Mouse (Mus musculus) macrophage (primary cell): Measurements from ENCODE around the gene Msx2. TPM values are rescaled to one million over a fixed set of nuclear protein-coding genes. Genes with fewer than 3 reads are reported as not detected.

Source experiments
- H3K27ac ChIP-seq: fragments of 350-480 bp; formaldehyde crosslinking; 2 replicates; pipeline ENCODE4 v1.9.0; 2021
- H3K36me3 ChIP-seq: fragments of 350-480 bp; formaldehyde crosslinking; 2 replicates; pipeline ENCODE4 v1.9.0; 2021; ENCODE audit errors: inconsistent target
- H3K4me3 ChIP-seq: fragments of 350-480 bp; formaldehyde crosslinking; 2 replicates; pipeline ENCODE4 v1.9.0; 2021; ENCODE audit errors: inconsistent target
- H3K79me2 ChIP-seq: fragments of 350-480 bp; formaldehyde crosslinking; 2 replicates; pipeline ENCODE4 v1.9.0; 2021; ENCODE audit errors: inconsistent target
- WGBS: methylation state at CpG from one replicate; pipeline ENCODE4 v1.1.7; 2026; ENCODE audit warnings: inconsistent platforms; ENCODE audit not compliant: missing documents; 5-methylcytosine and 5-hydroxymethylcytosine counted together
- polyA plus RNA-seq: library from polyadenylated mRNA; stranded (reverse); fragments of 250-400 nt; gene quantifications from 3 replicates; pipeline ENCODE4 v1.2.4, GENCODE M21; 2018; ENCODE audit warnings: inconsistent platforms
- total RNA-seq, 78 experiments: library from RNA; depleted of rRNA; stranded (reverse); fragments of 250-400 nt; gene quantifications; 1 replicate in 9 of 78; 2 replicates in 24 of 78; 3 replicates in 43 of 78; 4 replicates in 2 of 78; pipeline ENCODE4 v1.2.4; 2018; ENCODE audit warnings: inconsistent platforms in 56 of 78

Gene Msx2
- total RNA-seq (2018; cell fraction: chromatin; rRNA removed), result under 1 TPM in 1 of 26 experiments, not detected in 25; 0.25 TPM
- total RNA-seq (2018; cell fraction: cytosol; rRNA removed), result not detected
- not detected for total RNA-seq (2018; cell fraction: nucleus; rRNA removed)
- not detected in 3 replicates for polyA plus RNA-seq

DNA sequence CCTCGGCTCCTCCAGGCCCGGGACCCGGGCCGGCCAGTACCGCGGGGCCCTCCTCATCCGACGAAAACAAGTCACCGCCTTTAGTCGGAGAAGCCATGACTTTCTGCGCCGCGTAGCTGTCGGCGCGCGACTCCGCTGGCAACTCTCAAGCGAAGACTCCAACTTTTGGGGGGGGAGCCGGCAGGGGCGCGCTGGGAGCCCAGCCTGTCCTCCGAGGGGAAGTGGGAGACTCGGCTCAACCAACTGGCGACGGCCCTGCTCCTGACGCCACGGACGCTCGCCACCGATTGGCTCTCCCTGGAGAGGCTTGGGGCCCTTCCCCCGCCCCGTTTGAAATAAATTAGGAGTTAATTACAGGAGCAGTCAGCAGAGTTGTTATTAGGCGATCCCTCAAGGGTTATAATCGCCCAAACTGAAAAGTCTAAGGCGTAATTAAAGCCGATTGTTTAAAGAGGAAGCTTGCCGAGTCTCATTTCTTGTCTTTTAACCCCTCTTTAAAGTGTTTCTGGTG, at the start of gene Msx2:
Gene Msx2 (minus strand): TSS at position 461 of the 511 bp plus-strand sequence.
- Histone ChIP-seq H3K4me3 (no peak within 1 kb of the TSS), H3K79me2 (no peaks in the 10 kb centered on the region), H3K27ac (no peak within 1 kb of the TSS), H3K36me3 (no peaks in the 10 kb centered on the region)
- 2% methylated on average over 38 of the region's 38 CpGs for WGBS

- H3K36me3 ChIP-seq, result no peaks in the 10 kb centered on the region
- H3K79me2 ChIP-seq, result no peaks in the 10 kb centered on the region
- 39% methylated on average over 3 of the region's 3 CpGs for WGBS
- no peak overlapping the region for H3K27ac ChIP-seq
- no peak overlapping the region for H3K4me3 ChIP-seq
Measured at GRCm38 (mm10) chr13:53521468-53521867, 48.6 kb upstream of the Msx2 start.

- no peak overlapping the region for H3K27ac ChIP-seq
- H3K4me3 ChIP-seq, result no peak overlapping the region
- 80% methylated on average over 12 of the region's 12 CpGs for WGBS
- no peaks in the 10 kb centered on the region for H3K79me2 ChIP-seq
- H3K36me3 ChIP-seq, result no peaks in the 10 kb centered on the region
Measured at GRCm38 (mm10) chr13:53520343-53520937, 47.6 kb upstream of the Msx2 start.

DNA sequence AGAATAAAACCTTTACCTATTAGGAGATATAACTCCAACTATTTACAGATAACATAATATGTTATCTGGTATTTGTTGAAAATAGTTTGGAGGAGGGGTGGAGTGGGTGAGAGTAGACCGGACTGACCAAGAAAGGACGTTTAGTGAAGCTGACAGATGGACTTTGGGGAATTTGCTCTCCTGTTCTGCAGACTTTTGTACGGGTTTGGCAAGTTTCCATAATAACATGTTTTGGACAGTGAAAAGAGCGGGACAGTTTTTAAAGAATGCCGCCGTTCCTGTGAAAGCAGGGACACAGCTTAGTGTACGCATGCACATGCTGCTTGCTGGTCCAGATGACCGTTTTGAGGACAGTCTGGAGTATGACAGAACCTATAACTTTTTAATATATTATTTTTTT, 46.9 kb upstream of the Msx2 start:
- Histone ChIP-seq H3K27ac (no peak overlapping the region), H3K79me2 (no peaks in the 10 kb centered on the region), H3K36me3 (no peaks in the 10 kb centered on the region), H3K4me3 (no peak overlapping the region)
- 89% methylated on average over 8 of the region's 8 CpGs for WGBS

DNA sequence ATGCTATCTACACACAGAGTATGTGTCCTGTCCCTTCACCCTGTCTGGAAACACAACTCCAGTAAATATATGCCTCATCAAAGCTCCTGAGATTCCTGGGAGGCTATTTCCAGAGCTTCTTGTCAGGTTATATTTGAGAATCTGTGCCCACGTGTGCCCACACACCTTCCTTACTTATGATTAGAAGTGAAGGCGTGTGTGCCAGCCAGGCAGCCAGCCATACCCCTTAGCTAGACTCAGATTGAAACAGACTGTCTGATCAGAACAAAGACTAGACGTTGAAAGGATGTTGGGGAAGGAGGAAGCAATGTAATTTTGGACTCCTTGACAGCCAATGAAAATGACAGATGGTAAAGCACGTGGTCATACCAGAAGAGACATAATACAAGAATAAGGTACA, 45.4 kb upstream of the Msx2 start:
- no peaks in the 10 kb centered on the region for H3K79me2 ChIP-seq
- WGBS, result 73% methylated on average over 4 of the region's 4 CpGs
- no peak overlapping the region for H3K27ac ChIP-seq
- no peaks in the 10 kb centered on the region for H3K36me3 ChIP-seq
- no peak overlapping the region for H3K4me3 ChIP-seq

- Histone ChIP-seq H3K79me2 (no peaks in the 10 kb centered on the region), H3K4me3 (no peak overlapping the region), H3K36me3 (no peaks in the 10 kb centered on the region), H3K27ac (no peak overlapping the region)
Measured at GRCm38 (mm10) chr13:53514574-53514973, 41.7 kb upstream of the Msx2 start.

GRCm38 (mm10) chr13:53511366-53511765, 38.5 kb upstream of the Msx2 start:
- Histone ChIP-seq H3K79me2 (no peaks in the 10 kb centered on the region), H3K27ac (no peak overlapping the region), H3K4me3 (no peak overlapping the region), H3K36me3 (no peaks in the 10 kb centered on the region)
- WGBS, result 69% methylated on average over 2 of the region's 2 CpGs

GRCm38 (mm10) chr13:53502406-53502805, 29.5 kb upstream of the Msx2 start:
- WGBS, result 48% methylated on average over 6 of the region's 6 CpGs
- H3K79me2 ChIP-seq, result no peaks in the 10 kb centered on the region
- no peaks in the 10 kb centered on the region for H3K36me3 ChIP-seq
- no peak overlapping the region for H3K4me3 ChIP-seq
- no peak overlapping the region for H3K27ac ChIP-seq

GRCm38 (mm10) chr13:53501561-53502253, 28.8 kb upstream of the Msx2 start:
- 51% methylated on average over 9 of the region's 10 CpGs for WGBS
- Histone ChIP-seq H3K79me2 (no peaks in the 10 kb centered on the region), H3K4me3 (no peak overlapping the region), H3K36me3 (no peaks in the 10 kb centered on the region), H3K27ac (no peak overlapping the region)

- WGBS, result 54% methylated on average over 3 of the region's 3 CpGs
- no peak overlapping the region for H3K27ac ChIP-seq
- no peaks in the 10 kb centered on the region for H3K79me2 ChIP-seq
- no peak overlapping the region for H3K4me3 ChIP-seq
- H3K36me3 ChIP-seq, result no peaks in the 10 kb centered on the region
Measured at GRCm38 (mm10) chr13:53501057-53501456, 28.2 kb upstream of the Msx2 start.

- 74% methylated on average over 4 of the region's 4 CpGs for whole genome bisulfite sequencing
Measured at GRCm38 (mm10) chr13:53486512-53486911, 13.6 kb upstream of the Msx2 start.

DNA sequence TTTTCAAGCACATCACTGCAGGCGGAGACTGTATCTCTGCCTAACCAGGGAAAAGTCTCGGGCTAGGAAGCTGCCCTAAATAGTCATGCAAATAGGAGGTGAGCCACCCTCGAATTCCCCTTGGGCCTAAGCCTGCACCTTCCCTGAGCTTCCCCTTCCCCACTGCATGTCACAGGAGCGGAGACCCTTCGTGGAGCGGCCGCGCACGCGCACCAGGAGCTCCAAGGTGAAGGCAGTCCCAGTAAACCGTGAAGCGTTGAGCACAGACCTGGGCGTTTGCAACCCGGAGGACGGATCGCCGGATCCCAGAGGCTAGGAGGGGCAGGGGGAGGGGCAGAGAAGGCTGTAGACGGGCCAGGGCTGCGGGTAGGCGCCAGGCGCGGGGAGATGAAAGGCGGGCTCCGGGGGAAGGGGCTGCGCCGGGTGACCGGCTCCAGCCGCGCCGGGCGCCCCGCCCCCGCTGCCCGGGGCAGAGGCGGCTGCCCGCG, 2.9 kb upstream of the Msx2 start:
- Histone ChIP-seq H3K79me2 (no peaks in the 10 kb centered on the region), H3K36me3 (no peaks in the 10 kb centered on the region), H3K27ac (no peak overlapping the region), H3K4me3 (no peak overlapping the region)
- WGBS, result 2% methylated on average over 27 of the region's 37 CpGs

More at GRCm38 (mm10) chr13:53486512-53486911, 13.6 kb upstream of the Msx2 start:
- no peaks in the 10 kb centered on the region for H3K36me3 ChIP-seq
- no peak overlapping the region for H3K4me3 ChIP-seq
- no peak overlapping the region for H3K27ac ChIP-seq
- H3K79me2 ChIP-seq, result no peaks in the 10 kb centered on the region

- H3K4me3 ChIP-seq, result no peak overlapping the region
- H3K36me3 ChIP-seq, result no peaks in the 10 kb centered on the region
- 19% methylated on average over 6 of the region's 6 CpGs for WGBS
Measured at GRCm38 (mm10) chr13:53474491-53474890, 1.6 kb upstream of the Msx2 start.

GRCm38 (mm10) chr13:53473991-53474390, 1.1 kb upstream of the Msx2 start:
- 13% methylated on average over 5 of the region's 5 CpGs for WGBS
- Histone ChIP-seq H3K27ac (no peak overlapping the region), H3K79me2 (no peaks in the 10 kb centered on the region), H3K4me3 (no peak overlapping the region), H3K36me3 (no peaks in the 10 kb centered on the region)

More at GRCm38 (mm10) chr13:53474491-53474890, 1.6 kb upstream of the Msx2 start:
- H3K27ac ChIP-seq, result no peak overlapping the region
- H3K79me2 ChIP-seq, result no peaks in the 10 kb centered on the region

DNA sequence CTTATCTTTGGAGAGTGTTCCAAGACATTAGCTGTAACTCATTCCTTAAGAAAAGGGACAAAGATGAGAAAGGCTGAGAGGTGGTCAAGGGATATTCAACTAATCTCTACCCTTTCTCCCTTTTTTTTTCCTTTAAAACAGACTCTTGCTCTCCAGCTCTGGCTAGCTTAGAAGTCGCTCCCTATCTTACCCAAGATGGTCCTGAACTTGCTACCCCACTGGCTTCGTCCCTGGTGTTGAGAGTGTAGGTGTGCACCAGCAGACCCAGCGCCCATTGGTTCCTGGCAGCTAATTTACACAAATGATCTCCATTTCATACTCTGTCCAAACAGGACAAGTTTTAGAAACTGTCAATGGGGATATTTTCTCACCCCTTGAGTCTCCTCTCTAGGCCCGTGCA, 417 bp upstream of the Msx2 start:
- no peaks in the 10 kb centered on the region for H3K36me3 ChIP-seq
- 31% methylated on average over 4 of the region's 4 CpGs for WGBS
- H3K79me2 ChIP-seq, result no peaks in the 10 kb centered on the region
- H3K27ac ChIP-seq, result no peak overlapping the region
- H3K4me3 ChIP-seq, result no peak overlapping the region
